Mouse (Mus musculus) testis, adult 2 months (tissue): ENCODE results near the gene Mrps2.

Experiments
- CTCF ChIP-seq: fragments of 200-500 bp; IDR thresholded peaks from 2 replicates; pipeline ENCODE4 v1.5.1; 2012; ENCODE audit warnings: low read depth, mild to moderate bottlenecking, inconsistent platforms, low read length, moderate library complexity; ENCODE audit not compliant: control insufficient read depth, insufficient read depth, insufficient replicate concordance
- POLR2A ChIP-seq: fragments of 200-500 bp; IDR thresholded peaks from 2 replicates; pipeline ENCODE4 v1.6.1; 2012; ENCODE audit warnings: low read depth, mild to moderate bottlenecking, inconsistent platforms, low read length, moderate library complexity; ENCODE audit not compliant: control insufficient read depth

GRCm38 (mm10) chr2:28465836-28466518 is 1.9 kb upstream of the Mrps2 start, which contains the start of gene 1700007K13Rik:
- TF ChIP-seq CTCF (no peak), POLR2A (peak; percentile 50; the same call in 1 of the 2 replicates)
